Mouse (Mus musculus) embryo, embryonic 9.5 days (tissue): Measurements from ENCODE around the gene Aanat.
"Not testable (repeated sequence)": the region's sequence is repeated elsewhere in the genome, so short reads cannot be mapped to it uniquely, and the experiment has no call there.

Experiments used
- DNase-seq: peaks from one replicate; pipeline ENCODE4 v3.0.0-alpha.2; 2017; ENCODE audit errors: extremely low spot score

Aanat gene

GRCm38 (mm10) chr11:116611168-116611567 is 24.9 kb downstream of the Aanat start:
- DNase-seq = not testable (repeated sequence)

- DNase-seq = no peak
Observed at GRCm38 (mm10) chr11:116611883-116612282, 25.7 kb downstream of the Aanat start.

GRCm38 (mm10) chr11:116612554-116612953 is 26.3 kb downstream of the Aanat start:
- DNase-seq = no peak

- no peak for DNase-seq
Observed at GRCm38 (mm10) chr11:116613234-116613633, 27.0 kb downstream of the Aanat start.

GRCm38 (mm10) chr11:116615735-116616437 is 29.7 kb downstream of the Aanat start:
- DNase-seq = peak; percentile 23

GRCm38 (mm10) chr11:116616438-116617118 is 30.3 kb downstream of the Aanat start:
- no peak for DNase-seq

- DNase-seq = no peak
Observed at GRCm38 (mm10) chr11:116617641-116618040, 31.4 kb downstream of the Aanat start.

- no peak for DNase-seq
Observed at GRCm38 (mm10) chr11:116618666-116619065, 32.4 kb downstream of the Aanat start.

GRCm38 (mm10) chr11:116619156-116619555 is 32.9 kb downstream of the Aanat start:
- no peak for DNase-seq

GRCm38 (mm10) chr11:116619561-116619960 is 33.3 kb downstream of the Aanat start:
- no peak for DNase-seq

- no peak for DNase-seq
Observed at GRCm38 (mm10) chr11:116620073-116620472, 33.8 kb downstream of the Aanat start.

- DNase-seq = no peak
Observed at GRCm38 (mm10) chr11:116620559-116621253, 34.5 kb downstream of the Aanat start.

- DNase-seq = peak; percentile 37
Observed at GRCm38 (mm10) chr11:116621258-116621704, 35.0 kb downstream of the Aanat start.

- DNase-seq = no peak
Observed at GRCm38 (mm10) chr11:116623281-116624124, 37.3 kb downstream of the Aanat start.

GRCm38 (mm10) chr11:116624131-116624832 is 38.0 kb downstream of the Aanat start:
- DNase-seq = peak; percentile 91

GRCm38 (mm10) chr11:116625081-116626000 is 39.1 kb downstream of the Aanat start:
- peak; percentile 52 for DNase-seq

- DNase-seq = no peak
Observed at GRCm38 (mm10) chr11:116626299-116627071, 40.3 kb downstream of the Aanat start, which contains the start of gene Rhbdf2. Gene Rhbdf2, minus strand, starts transcription at chr11:116627019.

GRCm38 (mm10) chr11:116627072-116628020 is 41.1 kb downstream of the Aanat start:
- DNase-seq = no peak
